Mouse (Mus musculus) kidney, adult 9 months (tissue): ENCODE measurements around the gene 6430531B16Rik.

Experiments
- DNase-seq: peaks from one replicate; pipeline ENCODE4 v3.0.0; 2022

The 6430531B16Rik gene

GRCm38 (mm10) chr7:139978278-139978892 lies at the start of gene 6430531B16Rik:
TSS of gene 6430531B16Rik (minus strand) at chr7:139978755.
- peak; percentile 83 for DNase-seq

- no peak for DNase-seq
Observed at GRCm38 (mm10) chr7:140011336-140011735, 32.8 kb upstream of the 6430531B16Rik start.

- no peak for DNase-seq
Observed at GRCm38 (mm10) chr7:140007781-140008180, 29.2 kb upstream of the 6430531B16Rik start.

GRCm38 (mm10) chr7:140006861-140007611 lies 28.5 kb upstream of the 6430531B16Rik start:
- no peak for DNase-seq

GRCm38 (mm10) chr7:140004666-140005065 lies 26.1 kb upstream of the 6430531B16Rik start:
- DNase-seq: no peak

- DNase-seq: no peak
Observed at GRCm38 (mm10) chr7:140001086-140001740, 22.7 kb upstream of the 6430531B16Rik start.

GRCm38 (mm10) chr7:139998691-139999350 lies 20.3 kb upstream of the 6430531B16Rik start:
- DNase-seq: no peak

- peak; percentile 62 for DNase-seq
Observed at GRCm38 (mm10) chr7:139994676-139995075, 16.1 kb upstream of the 6430531B16Rik start.

GRCm38 (mm10) chr7:139994202-139994601 lies 15.6 kb upstream of the 6430531B16Rik start:
- DNase-seq: no peak

- no peak for DNase-seq
Observed at GRCm38 (mm10) chr7:139993532-139993931, 15.0 kb upstream of the 6430531B16Rik start.

- peak; percentile 28 for DNase-seq
Observed at GRCm38 (mm10) chr7:139992406-139992805, 13.9 kb upstream of the 6430531B16Rik start, which contains the start of gene Adam8. TSS of gene Adam8 (minus strand) at chr7:139992562.

GRCm38 (mm10) chr7:139990864-139991394 lies 12.4 kb upstream of the 6430531B16Rik start:
- DNase-seq: no peak

GRCm38 (mm10) chr7:139988272-139988671 lies 9.7 kb upstream of the 6430531B16Rik start:
- DNase-seq: no peak

- no peak for DNase-seq
Observed at GRCm38 (mm10) chr7:139984505-139984904, 6.0 kb upstream of the 6430531B16Rik start.

- no peak for DNase-seq
Observed at GRCm38 (mm10) chr7:139982058-139982457, 3.5 kb upstream of the 6430531B16Rik start.

GRCm38 (mm10) chr7:139980778-139981177 lies 2.2 kb upstream of the 6430531B16Rik start:
- no peak for DNase-seq

GRCm38 (mm10) chr7:139979011-139979719 lies 610 bp upstream of the 6430531B16Rik start:
- no peak for DNase-seq

- DNase-seq: no peak
Observed at GRCm38 (mm10) chr7:139975471-139975870, 3.1 kb downstream of the 6430531B16Rik start.

- peak; percentile 13 for DNase-seq
Observed at GRCm38 (mm10) chr7:139974307-139974706, 4.2 kb downstream of the 6430531B16Rik start.

- DNase-seq: no peak
Observed at GRCm38 (mm10) chr7:139972923-139973331, 5.6 kb downstream of the 6430531B16Rik start.

- DNase-seq: no peak
Observed at GRCm38 (mm10) chr7:139971436-139971835, 7.1 kb downstream of the 6430531B16Rik start.

GRCm38 (mm10) chr7:139970979-139971378 lies 7.6 kb downstream of the 6430531B16Rik start:
- no peak for DNase-seq
